ENCODE assay signal across 36 mouse cellular contexts in the genomic region with DNA sequence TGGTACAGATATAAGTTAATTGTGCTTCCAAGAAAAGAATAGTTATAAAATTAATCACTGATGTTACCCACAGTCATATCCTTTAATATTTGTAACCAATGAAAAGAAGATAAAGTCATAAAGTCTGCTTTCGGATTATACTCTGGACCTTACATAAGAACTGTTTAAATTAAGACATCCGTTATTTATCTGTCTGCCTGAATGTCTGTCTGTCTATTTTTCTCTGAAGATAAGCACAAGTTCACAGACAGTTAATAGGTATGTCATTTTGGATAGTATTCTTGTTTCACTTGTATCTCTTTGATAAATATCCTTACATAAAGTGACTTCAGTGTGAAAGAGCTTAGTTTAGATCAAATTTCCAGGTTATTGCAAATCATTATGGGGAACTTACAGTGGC.
"Had no signal": no experiment of that assay in that cellular context is flagged by ENCODE, and none has a peak within 500 bp of the region (broad histone marks: within the 10 kb centered on the region; RNA-seq: fewer than 3 reads in every experiment).

No protein-coding gene starts in this region.

- H3K9ac ChIP-seq: heart, embryonic 12.5 days; heart, embryonic 13.5 days; heart, embryonic 15.5 days; hindbrain, embryonic 12.5 days; hindbrain, embryonic 13.5 days; hindbrain, embryonic 14.5 days; hindbrain, embryonic 15.5 days; intestine, embryonic 15.5 days; kidney, embryonic 15.5 days had no signal

- H3K4me3 ChIP-seq: heart, adult 2 months; heart, embryonic 10.5 days; heart, embryonic 12.5 days; heart, embryonic 13.5 days; heart, embryonic 15.5 days; hindbrain, embryonic 10.5 days; hindbrain, embryonic 12.5 days; hindbrain, embryonic 13.5 days; hindbrain, embryonic 15.5 days; intestine, embryonic 15.5 days; kidney, embryonic 15.5 days; layer of hippocampus, adult 2 months had no signal

- H3K27ac ChIP-seq: heart, adult 2 months; heart, embryonic 10.5 days; heart, embryonic 13.5 days; heart, embryonic 15.5 days; hindbrain, embryonic 10.5 days; hindbrain, embryonic 12.5 days; hindbrain, embryonic 13.5 days; hindbrain, embryonic 14.5 days; hindbrain, embryonic 15.5 days; hindbrain, postnatal 0 days; intestine, embryonic 15.5 days; kidney, embryonic 15.5 days; kidney, postnatal 0 days; layer of hippocampus, adult 2 months had no signal

- H3K4me1 ChIP-seq: heart, embryonic 10.5 days; heart, embryonic 12.5 days; heart, embryonic 13.5 days; heart, embryonic 15.5 days; hindbrain, embryonic 10.5 days; hindbrain, embryonic 12.5 days; hindbrain, embryonic 13.5 days; hindbrain, embryonic 15.5 days; intestine, embryonic 15.5 days; kidney, embryonic 15.5 days had no signal

- ATAC-seq: hindbrain, embryonic 16.5 days; hindbrain, postnatal 0 days; inflammation-experienced regulatory T-cells, adult 6 months; intestine, embryonic 15.5 days; intestine, embryonic 16.5 days; intestine, postnatal 0 days had no signal

- H3K4me2 ChIP-seq: heart, embryonic 11.5 days; heart, embryonic 12.5 days; heart, embryonic 13.5 days; heart, embryonic 15.5 days; hindbrain, embryonic 12.5 days; hindbrain, embryonic 13.5 days; hindbrain, embryonic 14.5 days; hindbrain, embryonic 15.5 days; intestine, embryonic 15.5 days; kidney, embryonic 15.5 days had no signal

- DNase-seq: heart, adult 18-20 months; heart, adult 2 months; heart, postnatal 10 days; heart, postnatal 14 days; heart, postnatal 36 days; heart, postnatal 4 days; kidney, adult 11 months; kidney, adult 18-20 months; kidney, adult 2 months; kidney, adult 8-10 months; kidney, adult 9 months; kidney, postnatal 10 days; kidney, postnatal 14 days; kidney, postnatal 25 days; kidney, postnatal 36 days; kidney, postnatal 4 days; layer of hippocampus, adult 9-11 months had no signal

- H3K9me3 ChIP-seq: heart, embryonic 10.5 days; heart, embryonic 12.5 days; heart, embryonic 13.5 days; heart, embryonic 15.5 days; hindbrain, embryonic 10.5 days; hindbrain, embryonic 12.5 days; hindbrain, embryonic 13.5 days; hindbrain, embryonic 15.5 days; intestine, embryonic 15.5 days; kidney, embryonic 15.5 days had no signal

- H3K27me3 ChIP-seq: heart, embryonic 12.5 days; heart, embryonic 13.5 days; heart, embryonic 15.5 days; hindbrain, embryonic 12.5 days; hindbrain, embryonic 13.5 days; hindbrain, embryonic 15.5 days; intestine, embryonic 15.5 days; kidney, embryonic 15.5 days had no signal

- H3K36me3 ChIP-seq: heart, embryonic 10.5 days; heart, embryonic 12.5 days; heart, embryonic 13.5 days; heart, embryonic 15.5 days; hindbrain, embryonic 10.5 days; hindbrain, embryonic 12.5 days; hindbrain, embryonic 13.5 days; hindbrain, embryonic 15.5 days; intestine, embryonic 15.5 days; kidney, embryonic 15.5 days had no signal
